Mouse (Mus musculus): ENCODE results near the gene Ephb1.

Ephb1 gene

DNA sequence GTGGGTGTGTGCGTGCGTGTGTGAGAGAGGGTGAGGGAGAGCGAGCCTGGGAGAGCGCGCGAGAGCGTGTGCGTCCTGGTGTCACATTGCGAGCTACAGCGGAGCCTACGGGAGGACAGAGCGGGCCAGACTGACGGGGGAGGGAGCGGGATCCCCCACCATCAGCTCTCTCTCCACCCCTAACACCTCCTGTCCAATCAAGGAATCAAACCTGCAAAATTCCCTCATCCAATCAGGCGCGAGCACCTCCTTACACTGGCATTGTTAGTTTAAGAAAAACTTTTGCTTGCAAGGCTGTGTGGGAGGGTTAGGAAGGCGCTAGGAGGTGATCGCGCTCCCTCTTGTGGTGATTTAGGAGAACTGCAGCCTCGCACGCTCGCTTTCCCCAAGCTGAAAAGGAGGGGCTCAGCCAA is at the start of gene Ephb1:
Gene Ephb1, minus strand, starts transcription at position 133 of the 413 bp plus-strand sequence.
- peak; percentile 86 for DNase-seq

DNA sequence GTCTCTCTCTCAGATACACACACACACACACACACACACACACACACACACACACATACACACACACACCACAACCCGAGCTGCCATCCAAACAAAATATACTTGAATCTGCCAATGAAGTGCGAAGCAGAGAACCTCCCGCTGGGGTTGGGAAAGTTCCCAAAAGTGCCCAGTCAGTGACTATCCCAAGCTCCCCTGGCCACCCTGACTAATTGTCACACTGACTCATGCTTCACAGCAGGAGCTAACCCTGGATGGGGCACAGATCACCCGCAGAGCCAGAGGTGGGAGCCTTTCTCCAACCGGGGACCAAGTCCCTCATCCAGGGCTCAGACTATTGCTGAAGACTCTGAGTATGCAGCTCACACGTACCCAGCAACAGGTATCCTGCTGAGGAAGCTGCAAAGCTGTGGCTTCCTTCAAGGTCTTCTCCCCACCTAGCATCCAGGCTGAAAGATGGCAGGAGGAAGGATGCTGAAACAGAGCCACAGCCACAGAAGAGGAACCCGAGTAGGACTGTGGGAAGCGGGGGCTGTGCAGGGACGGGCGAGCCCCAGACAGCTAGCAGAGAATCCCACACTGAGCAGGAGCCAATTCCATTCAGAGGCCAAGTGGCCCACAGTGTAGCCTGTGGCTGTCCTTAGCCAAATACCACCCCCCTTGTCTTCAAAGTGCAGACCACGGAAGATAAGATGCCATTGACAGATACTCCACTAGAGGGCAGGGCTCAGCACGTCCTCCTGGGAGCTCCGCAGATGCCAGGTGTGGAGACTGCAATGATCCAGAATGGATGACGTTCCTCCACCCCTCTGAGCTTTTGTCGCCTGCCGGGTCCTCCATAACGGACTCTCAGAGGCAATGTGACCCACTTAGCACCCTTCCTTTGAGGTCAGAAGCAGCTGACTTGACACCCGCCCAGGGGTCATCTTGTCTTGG is 48.9 kb upstream of the Ephb1 start:
- DNase-seq: peak; percentile 44

DNA sequence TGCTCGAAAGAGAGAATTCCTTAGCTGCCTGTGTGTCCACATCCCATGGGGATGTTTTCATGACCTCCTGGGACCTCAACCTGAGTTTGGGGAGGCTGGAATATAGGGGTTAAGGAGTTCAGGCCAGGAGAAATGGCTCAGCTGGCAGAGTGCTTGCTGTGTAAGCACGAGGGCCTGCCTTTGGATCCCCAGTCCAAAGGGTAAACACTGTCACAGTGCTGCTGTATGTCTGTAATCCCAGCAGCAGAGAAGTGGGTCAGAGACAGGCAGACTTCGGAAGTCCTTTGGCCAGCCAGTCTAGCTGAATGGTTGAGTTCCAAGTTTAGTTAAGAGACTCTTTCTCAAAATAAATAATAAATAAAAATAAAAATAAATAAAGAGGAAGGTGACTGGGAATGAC is 48.2 kb upstream of the Ephb1 start:
- DNase-seq: peak; percentile 78

DNA sequence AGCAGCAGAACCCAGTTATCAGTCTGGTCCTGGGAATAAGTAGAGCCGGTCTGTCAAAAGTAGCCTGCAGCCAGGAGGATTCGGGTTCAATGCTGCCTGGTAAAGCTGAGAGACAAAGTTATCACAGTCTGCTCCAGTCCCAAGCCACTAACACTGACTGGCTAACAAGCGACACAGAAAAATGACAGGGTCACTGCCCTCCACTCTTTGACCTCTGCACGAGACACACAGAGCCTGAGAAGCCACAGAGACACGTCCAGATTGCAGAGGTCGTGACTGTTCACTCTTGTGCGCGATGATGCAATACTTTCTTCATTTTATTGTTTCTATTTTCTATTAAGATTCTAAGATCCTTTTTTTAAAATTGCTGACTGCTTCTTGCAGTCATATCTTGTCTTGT is 33.8 kb upstream of the Ephb1 start:
- peak; percentile 35 for DNase-seq

DNA sequence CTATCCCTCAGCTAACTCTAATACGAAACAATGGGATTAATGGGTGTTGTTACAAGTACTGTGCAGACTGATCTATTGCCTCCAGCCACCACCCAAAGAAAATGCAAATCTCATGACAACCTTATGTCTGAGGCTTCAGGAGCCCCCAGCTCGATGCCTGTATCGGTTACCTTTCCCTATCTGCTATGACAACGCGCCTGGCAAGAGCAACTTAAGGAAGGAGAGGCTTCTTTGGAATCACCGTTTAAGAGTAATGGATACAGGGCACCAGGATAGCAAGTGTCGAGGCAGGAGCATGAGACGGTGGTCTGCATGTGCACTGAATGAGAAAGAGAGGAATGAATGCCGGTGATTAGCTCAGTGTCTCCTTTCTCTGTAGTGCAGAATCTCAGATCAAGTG is 32.3 kb upstream of the Ephb1 start:
- no peak for DNase-seq

DNA sequence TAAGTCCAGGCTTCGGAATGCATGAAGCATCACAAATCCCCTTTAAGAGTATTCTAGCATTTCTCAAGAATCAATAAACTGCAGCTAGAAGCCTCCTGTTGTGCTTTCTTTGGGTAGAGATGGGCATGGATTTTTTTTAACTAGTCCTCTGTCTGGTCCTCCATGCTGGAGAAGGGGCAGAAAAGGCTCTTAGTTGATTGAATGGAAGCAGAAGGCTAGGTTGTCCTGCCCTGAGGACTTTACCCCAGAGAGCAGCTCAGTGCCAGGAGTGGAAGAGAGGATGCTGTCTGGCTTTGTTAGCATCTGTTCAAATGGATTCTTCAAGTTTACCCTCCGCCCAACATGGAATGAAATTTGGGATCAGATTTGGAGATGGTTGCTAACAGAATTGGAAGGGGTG is 25.7 kb upstream of the Ephb1 start:
- DNase-seq: no peak

DNA sequence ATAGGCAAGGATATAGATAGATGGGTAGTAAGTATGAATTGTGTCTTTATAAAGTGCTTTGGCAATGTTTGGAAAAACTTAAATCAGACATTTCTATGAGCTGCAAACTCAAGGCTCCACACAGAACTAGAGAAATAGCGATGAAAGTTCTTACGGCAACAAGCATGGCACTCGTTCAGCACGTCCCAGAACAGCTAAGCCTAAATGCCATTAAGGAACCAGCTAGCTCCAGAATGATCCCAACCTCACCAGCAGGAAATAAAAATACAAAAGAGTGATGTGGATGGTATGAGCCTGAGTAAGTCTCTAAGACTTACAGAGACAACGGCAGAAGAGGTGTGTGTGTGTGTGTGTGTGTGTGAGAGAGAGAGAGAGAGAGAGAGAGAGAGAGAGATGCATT is 20.2 kb upstream of the Ephb1 start:
- DNase-seq: no peak

DNA sequence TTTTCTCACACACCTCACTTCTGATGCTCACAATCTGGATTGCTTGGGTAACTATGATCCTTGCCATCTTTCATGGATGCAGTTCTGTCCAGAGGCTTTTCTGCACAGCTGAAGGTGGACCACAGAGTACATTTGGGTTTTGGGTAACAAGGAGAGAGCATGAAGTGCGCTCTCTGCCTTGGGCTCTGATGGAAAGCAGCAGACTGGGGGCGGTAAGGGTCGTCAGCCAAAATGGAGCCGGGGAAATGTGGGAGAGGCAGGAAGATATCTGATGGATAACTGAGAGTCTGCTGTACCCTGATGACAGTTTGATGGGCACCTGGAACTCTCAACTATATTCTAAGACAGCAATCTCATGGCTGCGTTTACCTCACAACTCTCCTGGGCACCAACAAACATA is 19.4 kb upstream of the Ephb1 start:
- DNase-seq: no peak

DNA sequence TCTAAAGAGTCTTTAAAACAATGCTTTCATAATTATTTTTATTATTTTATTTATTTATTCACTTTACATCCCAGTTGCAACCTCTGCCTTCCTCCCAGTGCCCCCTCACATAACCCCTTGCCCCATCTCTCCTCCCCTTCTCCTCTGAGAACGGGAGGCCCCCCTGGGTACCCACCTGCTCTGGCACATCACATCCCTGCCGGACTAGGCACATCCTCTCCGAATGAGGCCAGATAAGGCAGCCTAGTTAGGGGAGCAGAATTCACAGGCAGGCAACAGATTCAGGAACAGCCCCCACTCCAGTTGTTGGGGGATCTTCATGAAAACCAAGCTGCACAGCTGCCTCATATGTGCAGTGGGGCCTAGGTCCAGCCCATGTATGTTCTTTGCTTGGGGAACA is 17.4 kb upstream of the Ephb1 start:
- DNase-seq: no peak

DNA sequence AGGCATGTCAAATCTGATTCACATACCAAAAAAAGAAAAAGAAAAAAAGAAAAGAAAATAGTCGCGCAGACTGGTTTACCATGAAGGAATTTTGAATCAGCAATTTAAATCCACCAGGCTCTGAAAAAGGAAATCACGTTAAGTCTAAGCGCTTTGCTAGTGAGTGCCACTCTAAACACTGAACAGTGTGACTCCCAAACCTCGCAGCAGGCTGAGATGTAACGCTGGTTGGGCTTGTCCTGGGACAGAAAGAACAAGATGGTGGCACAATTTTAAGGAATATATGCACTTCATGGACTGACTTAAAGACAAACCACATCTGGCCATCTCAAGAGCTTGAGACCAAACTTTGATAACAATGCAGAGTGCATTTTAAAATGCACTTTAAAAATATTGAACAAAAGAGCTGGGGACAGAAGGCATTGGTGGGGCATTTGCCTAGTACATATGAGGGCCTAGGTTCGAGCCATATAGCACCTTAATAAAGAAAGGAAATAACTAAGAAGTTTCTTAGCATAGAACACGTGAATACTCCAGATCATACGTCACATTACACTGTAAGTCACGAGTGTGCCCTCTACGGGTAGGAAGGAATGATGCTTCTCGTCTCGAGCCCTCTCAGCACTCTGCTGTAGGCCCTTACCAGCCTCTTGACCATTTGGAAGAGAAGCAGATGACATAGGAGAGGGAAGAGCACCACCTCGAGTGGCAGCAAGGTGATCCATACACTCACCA is 16.7 kb upstream of the Ephb1 start:
- DNase-seq: no peak

DNA sequence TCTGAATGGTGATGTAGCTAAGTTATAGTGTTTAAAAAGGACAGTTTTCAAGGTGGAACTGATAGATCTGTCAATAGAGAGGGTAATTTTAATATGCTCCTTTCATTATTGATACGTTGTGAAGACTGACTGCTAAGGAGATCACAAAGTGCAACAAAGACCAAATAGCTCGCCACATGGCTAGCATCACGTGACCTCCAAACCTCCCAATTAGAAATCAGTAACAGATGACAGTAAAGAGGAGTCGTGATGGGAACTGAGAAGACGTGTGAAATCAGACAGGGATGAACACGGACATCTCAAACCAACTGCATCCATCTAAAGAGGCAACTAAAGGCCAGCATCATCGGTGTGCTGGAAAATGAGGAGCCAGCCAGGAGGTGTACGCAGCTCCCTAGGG is 15.6 kb upstream of the Ephb1 start:
- no peak for DNase-seq

DNA sequence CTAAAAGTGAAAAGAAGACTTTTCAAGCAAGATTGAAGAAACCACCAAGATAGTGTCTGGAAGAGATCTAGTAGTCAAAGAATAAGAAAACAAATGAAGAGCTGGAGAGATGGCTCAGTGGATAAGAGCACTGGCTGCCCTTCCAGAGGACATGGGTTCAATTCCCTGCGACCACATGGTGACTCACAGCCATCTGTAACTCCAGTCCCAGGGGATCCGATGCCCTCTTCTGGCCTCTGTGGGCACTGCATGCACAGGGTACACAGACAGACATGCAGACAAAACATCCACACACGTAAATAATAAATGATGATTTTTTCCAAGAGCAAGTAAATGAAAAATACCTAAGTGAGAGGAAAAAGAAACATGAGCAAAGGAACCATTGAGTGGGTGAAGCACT is 14.6 kb upstream of the Ephb1 start:
- DNase-seq: no peak

DNA sequence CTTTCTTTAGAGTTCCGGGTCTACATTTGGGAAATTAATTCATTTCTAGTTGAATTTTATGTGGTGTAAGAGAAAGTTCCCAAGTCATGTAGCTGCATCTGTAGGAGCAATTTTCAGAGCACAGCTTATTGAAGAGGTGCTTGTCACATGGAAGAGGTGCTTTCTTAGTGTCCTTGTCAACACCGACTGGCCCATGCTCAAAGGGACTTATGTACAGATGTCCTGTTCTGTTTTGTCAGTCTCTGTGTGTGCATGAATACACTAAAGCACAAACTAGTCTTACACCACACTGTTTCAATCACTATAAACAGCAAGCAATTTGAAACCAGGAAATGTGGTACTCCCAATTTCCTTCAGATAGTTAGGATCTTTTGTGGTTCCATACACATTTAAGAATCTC is 13.3 kb upstream of the Ephb1 start:
- DNase-seq: no peak

DNA sequence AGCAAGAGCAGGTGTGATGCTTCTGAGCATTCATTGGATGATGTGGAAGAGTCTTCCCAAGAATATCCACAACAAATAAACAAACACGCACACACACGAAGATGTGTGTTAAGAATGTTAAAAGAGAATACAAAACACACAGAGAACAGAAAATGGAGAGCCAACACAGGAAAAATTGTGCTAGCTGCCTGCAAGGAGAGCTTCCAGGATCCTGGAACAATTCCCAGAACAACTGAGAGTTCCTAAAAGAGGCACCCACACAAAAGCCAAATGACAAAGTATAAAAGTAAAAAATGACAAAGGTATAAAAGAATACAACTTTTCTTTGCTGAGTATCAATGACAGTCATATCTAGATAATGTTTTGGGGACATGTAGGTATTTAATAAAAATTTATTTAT is 11.0 kb upstream of the Ephb1 start:
- DNase-seq: no peak

DNA sequence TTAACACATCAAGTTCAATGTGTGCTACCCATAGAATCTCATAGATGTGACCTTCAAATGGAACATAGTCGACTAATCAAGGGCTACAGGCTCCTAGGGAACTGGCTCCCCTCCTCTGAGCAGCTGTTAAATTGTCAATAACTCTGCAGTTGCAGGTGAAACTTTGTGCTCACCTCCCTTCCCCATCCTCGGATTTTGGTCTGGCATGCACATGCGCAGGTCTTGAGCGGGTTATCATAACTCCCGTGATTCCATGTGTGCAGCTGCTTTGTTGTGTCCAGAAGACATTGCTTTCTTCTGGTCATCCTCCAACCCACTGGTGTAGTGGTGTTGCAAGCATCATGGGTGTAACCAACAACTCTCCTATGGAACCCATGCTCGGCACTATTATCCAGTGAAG is 4.8 kb upstream of the Ephb1 start:
- DNase-seq: no peak

DNA sequence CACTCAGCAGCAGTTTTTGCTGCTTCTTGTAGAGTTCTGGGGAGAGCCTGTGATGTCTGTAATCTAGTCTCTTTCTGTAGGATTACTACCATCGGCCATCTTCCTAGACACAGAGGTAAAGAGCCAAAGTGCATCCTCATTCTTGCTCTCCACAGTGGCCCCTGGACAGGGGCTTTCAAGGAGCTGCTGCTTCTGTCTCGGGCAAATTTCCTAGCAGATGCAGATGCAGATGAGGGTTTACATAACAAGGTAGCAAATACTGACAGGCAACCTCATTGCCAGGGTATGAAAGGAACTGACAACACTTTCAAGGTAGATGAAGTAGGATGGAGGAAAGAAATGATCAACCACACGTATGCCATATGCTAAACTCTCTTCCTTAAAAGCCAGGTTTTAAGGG is 4.2 kb upstream of the Ephb1 start:
- no peak for DNase-seq

DNA sequence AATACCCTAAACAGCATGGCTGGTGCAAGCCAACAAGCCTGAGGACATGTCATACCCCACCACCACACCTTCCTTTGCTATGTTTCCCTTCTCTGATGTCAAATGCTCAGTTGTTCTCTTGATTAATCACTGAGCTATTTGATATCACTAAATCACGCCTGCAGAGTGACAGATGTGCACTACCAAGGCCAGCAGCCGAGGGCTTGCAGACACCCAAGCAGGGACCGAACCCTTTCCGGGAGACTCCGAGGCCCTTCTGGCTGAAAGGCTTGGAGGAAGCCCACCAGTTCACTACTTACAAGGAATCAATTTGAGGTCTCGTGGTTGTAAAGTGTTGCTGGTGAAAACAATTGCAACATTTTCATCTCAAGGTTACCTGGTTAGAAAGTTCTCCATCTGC is 3.5 kb upstream of the Ephb1 start:
- DNase-seq: no peak

DNA sequence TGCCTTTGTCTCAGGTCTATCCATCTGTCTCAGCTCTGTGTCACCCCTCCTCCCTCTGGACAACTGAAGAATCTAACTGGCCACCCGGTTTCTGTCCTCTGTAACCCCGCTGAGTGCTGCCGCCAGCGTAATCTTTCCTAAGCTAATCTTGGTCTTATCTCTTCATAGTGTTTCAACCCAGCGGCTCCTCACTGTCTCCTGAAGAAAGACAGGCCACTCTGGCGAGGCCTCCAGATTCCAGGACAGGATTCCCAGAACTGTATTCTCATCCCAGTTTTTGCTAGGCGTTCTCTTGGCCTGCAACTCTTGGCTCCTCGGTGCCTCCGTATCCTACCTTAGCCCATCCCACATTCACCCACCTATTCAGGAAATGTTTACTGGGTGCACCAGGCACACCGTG is 2.0 kb upstream of the Ephb1 start:
- DNase-seq: no peak

DNA sequence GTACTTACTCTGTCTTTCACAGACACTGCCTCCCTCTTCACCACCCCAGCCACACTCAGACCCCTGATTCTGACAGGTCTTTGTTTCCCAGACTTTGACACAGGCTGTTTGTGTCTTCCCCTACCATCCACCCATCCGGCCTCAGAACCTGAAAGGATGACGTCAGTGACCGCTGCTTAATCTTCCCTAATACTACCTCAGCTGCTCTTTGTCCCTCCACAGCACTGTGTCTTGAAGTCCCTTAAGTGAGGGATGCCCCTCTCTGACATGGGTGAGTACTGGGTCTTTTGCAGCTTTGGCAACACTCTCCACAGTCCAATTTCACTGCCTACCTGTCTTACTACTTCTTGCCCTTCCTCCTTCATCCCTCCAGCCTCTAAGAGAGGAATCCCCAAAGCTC is 1.2 kb upstream of the Ephb1 start:
- no peak for DNase-seq

DNA sequence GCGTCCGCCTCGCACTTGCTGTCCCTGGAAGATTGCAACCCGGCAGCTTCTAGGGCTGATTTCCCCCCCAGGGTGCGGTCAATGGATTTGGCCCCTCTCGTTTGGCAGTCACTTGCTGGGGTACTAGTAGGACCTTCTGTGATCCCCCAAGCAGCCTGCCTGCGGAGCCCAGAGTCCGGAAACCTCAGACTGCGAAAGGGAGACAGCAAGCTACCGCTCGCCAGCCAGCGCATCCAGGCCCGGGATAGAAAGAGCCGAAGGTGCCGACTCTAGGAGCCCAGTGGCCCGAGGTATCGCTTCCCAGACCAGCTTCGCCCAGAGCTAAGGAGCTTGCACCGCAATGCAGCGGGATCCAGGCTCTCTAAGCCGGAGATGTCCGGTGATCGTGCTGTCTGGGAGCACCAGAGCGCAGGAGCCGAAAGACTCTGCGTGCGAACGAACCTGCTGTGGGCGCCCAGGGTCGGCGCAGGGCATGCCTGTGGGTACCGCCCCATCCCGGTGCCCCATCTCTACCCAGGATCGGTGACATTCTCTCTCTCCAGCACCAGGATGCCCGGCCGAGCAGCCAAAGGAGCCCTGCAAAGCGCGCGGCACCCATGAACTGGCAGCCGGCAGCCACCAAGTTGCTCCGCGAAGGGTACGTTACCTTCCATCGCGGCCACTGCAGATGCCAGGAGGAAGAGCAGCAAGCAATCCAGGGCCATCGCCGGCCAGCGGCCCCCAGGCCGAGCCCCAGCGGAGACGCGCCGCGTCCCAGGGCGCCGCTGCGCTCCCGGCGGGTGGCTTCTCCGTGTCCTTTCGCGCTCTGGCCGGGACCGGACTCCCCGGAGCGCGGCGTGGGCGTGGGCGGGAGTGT is 629 bp downstream of the Ephb1 start:
- peak; percentile 15 for DNase-seq

DNA sequence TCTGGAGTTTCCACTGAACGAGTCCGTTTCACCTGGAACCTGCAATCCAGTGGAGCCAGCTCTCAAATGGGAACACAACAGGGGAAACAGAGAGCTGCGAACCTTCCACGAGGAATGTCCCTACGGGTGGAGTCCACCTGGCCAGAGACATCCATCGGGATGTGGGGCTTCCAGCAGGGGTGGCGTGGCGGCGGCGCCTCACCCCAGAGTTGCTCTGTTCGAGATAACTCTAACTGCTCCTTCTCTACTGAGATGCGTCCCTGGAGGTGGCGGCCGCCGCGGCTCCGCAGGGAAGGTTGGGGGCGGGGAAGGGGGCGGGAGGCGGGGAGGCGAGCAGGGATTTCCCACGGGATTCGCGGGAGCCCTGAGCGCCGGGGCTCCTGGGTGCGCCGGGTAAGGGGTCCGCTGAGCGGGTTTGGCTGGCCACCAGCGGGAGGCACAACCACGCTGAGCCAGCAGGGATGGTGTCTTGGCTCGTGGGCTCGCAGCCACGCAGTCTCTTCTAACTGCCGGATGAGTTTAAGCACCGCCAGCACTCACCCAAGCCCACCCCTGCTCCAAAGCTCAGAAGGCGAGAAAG is 1.3 kb downstream of the Ephb1 start:
- DNase-seq: peak; percentile 12

DNA sequence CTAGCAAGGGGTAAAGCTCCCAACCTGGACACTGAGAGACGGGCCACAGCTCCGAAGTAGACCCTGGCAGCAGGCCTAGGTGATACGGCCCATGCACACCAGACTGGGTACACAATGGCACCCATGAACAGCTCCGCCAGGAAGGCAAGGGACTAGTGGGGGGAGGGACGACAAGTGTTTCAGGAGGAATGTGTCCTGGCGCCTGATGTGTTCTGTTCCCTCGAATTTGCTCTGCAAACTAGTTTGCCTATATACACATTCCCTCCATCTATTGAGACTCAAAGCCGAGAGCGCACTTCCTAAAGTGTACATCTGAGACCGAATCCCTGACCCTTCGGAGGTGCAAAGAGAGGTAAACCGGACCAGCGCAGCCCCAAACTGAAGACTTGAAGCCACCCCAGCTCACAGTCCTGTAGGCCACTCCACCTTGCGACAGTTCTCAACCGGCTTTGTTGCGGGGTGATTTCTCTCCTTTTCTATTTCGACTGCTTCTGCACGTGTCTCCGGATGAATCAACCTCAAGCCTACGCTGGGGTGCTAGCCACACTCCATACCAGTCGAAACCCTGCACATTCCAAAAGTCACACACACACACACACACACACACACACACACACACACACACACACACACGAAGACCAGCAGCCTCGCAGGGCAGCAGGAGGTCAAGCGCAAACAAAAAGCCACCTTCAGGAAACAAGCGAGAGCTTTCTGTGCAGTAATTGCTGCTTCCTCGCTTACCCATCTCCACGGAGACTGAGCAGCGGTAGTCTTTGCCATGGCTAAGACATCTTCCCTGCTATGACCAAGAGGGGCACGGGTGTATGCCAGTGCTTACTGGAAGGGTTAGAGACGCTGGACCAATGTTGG is 2.1 kb downstream of the Ephb1 start:
- DNase-seq: peak; percentile 8

Data from kidney, postnatal 14 days (tissue).